Mouse (Mus musculus) neural tube, embryonic 12.5 days (tissue): Measurements from ENCODE around the gene Snx1. TPM values are rescaled to one million over a fixed set of nuclear protein-coding genes. Genes with fewer than 3 reads are reported as not detected.

Experiments
- polyA plus RNA-seq: library from polyadenylated mRNA; unstranded; fragments of >200 nt; fragmentation: Nextera tagmentation; extraction: Ambion mirVana; gene quantifications from 2 replicates; pipeline ENCODE4 v1.2.1, GENCODE M21; 2016

The Snx1 gene
- polyA plus RNA-seq, 1 experiment from 2014 or later = 106 TPM

Other genes starting within 250 kb of the Snx1 start
- 125 and 146 TPM in 2 replicates for gene Pclaf, start 236.3 kb downstream of the Snx1 start, polyA plus RNA-seq
- 32.6 and 39.0 TPM in 2 replicates for gene Trip4, start 217.8 kb downstream of the Snx1 start, polyA plus RNA-seq
- 22.3 and 23.0 TPM in 2 replicates for gene Csnk1g1, start 217.7 kb downstream of the Snx1 start, polyA plus RNA-seq
- gene Ppib, start 66.4 kb downstream of the Snx1 start, polyA plus RNA-seq = 452 and 475 TPM in 2 replicates
- 4.2 and 4.7 TPM in 2 replicates for gene Snx22, start 56.9 kb downstream of the Snx1 start, polyA plus RNA-seq
- gene Ciao2a, start within 50 bp of the Snx1 start, polyA plus RNA-seq = 107 and 115 TPM in 2 replicates
- gene Dapk2, start 31.6 kb upstream of the Snx1 start, polyA plus RNA-seq = 2.4 and 2.6 TPM in 2 replicates
- 44.2 and 46.7 TPM in 2 replicates for gene Herc1, start 223.9 kb upstream of the Snx1 start, polyA plus RNA-seq